Mouse (Mus musculus): Measurements from ENCODE around the gene Vps26c.
A peak's percentile ranks its signal among the peaks of the same experiment; 100 is the strongest.

Vps26c gene

GRCm38 (mm10) chr16:94526344-94527151, at the start of gene Vps26c:
Vps26c (minus strand) TSS chr16:94526830.
- peak; percentile 96 for DNase-seq (ENCODE audit: low spot score in 2 of 2)

DNA sequence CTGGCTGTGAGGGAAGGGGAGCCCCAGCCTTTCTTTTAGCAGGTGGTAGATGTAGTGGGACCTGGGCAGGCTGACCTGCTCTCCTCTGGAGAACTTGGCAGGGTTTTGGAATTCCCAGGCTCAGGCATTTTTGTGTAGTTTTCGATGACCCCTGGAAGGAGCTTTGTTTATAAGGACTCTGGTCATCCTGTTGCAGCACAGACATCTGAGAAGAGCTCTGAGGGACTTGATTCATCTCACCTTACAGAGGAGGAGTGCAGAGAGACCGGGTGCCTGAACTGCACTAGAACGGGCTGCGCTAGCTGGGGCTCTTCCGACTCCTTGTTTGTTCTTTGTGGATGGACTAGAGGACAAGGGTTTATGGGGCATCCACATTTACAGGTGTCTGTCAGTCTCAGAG, 49.1 kb upstream of the Vps26c start:
- DNase-seq (ENCODE audit: low spot score in 2 of 2), result no peak

- DNase-seq (ENCODE audit: low spot score in 2 of 2), result no peak
Measured at GRCm38 (mm10) chr16:94574718-94575094, 48.1 kb upstream of the Vps26c start.

- no peak for DNase-seq (ENCODE audit: low spot score in 2 of 2)
Measured at GRCm38 (mm10) chr16:94574025-94574717, 47.5 kb upstream of the Vps26c start.

DNA sequence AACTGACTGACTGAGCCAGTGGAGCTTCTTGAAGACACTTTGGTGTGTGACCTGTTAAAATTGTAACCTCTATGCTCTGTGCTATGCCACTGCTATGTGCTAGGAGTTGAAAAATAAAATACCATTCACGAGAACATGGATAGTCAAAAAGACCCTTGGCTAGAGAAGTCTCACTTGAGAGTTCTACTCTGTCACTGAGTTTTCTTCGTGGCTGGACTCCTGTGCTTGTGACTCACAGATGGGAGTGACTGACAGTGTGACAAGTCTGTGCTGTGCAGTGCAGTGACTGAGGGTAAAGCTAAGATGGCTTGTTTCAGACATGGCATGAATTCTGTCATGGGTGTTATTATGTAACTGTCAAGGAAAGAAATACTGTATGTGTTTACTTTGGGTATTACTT, 45.8 kb upstream of the Vps26c start:
- no peak for DNase-seq (ENCODE audit: low spot score in 2 of 2)

GRCm38 (mm10) chr16:94571111-94571993, 44.7 kb upstream of the Vps26c start:
- DNase-seq (ENCODE audit: low spot score in 2 of 2), result no peak

DNA sequence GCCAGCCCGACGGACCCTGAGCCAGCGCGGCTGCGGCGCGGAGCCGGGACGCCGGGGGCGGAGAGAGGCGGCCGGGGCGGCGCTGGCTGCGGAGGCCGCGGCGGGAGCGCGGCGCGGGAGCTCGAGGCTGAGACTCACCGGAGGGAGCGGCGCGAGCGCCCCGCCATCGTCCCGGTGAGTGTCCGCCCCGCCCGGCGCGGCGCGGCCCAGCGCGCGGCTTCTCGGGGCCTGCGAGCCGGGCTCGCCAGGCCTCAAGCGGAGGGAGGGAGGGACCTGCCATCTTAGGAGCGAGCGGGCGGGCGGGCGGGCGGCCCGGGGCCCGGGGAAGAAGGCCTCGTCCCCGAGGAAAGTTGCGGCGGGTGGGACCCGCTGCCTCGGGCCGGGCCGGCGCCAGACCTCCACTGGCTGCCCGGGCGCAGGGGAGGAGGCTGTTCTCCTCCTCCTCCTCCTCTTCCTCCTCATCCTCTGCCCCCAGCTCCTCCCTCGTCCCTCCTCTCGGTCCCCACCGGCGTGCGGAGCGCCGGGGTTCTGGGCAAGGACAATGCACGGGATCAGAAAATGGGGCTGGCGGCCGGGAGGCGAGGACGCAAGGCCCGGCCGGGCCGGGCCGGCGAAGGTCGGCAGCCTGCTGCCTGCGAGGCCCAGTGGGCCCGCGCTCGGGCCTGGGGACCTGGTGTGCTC, 43.9 kb upstream of the Vps26c start:
- DNase-seq (ENCODE audit: low spot score in 2 of 2), result peak; percentile 63 to 65

DNA sequence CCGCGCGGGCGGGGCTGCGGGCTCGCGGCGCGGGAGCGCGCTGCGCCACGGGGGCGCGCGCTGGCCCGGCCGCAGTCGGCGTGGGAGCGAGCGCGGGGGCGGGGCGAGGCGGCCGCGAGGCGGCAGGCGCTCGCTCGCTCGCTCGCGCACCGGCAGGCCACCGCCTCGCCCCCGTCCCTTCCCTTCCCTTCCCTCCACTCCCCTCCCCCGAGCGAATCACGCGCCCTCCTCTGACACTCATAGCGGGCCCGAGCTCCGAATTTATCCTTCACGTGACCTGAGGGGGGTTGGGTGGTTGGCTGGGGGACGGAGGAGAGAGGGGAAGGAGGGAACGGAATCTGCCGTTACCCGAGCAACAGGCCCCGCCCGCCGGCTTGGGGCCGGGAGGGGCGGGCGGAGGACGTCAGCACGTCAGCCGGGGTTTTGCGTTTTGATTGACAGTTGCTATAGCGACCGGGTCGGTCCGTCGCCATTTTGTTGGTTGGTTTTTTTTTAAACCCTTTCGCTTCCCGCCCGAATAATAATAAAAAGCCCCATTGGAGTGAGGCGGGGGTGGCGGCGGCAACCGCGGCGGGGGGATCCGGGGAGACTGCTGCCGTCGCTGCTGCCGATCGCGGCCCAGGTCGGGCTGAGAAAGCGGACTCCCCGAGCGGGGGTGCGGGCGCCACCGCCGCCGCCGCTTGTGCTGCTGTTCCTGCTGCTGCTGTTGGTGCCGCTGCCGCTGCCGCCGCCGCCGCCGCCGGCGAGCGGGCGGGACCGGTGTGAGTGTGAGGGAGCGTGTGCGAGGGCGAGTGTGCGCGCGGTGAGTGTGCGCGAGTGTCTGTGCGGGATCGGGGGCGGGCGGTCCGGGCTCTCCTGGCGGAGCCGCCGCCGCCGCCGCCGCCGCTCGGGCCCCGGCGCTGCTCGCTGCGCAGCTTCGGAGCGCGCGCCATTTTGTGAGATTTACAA, 42.9 kb upstream of the Vps26c start, which contains the start of gene Dyrk1a:
Gene Dyrk1a (plus strand): TSS at position 782 of the 948 bp plus-strand sequence.
- peak; percentile 99 for DNase-seq (ENCODE audit: low spot score in 2 of 2)

DNA sequence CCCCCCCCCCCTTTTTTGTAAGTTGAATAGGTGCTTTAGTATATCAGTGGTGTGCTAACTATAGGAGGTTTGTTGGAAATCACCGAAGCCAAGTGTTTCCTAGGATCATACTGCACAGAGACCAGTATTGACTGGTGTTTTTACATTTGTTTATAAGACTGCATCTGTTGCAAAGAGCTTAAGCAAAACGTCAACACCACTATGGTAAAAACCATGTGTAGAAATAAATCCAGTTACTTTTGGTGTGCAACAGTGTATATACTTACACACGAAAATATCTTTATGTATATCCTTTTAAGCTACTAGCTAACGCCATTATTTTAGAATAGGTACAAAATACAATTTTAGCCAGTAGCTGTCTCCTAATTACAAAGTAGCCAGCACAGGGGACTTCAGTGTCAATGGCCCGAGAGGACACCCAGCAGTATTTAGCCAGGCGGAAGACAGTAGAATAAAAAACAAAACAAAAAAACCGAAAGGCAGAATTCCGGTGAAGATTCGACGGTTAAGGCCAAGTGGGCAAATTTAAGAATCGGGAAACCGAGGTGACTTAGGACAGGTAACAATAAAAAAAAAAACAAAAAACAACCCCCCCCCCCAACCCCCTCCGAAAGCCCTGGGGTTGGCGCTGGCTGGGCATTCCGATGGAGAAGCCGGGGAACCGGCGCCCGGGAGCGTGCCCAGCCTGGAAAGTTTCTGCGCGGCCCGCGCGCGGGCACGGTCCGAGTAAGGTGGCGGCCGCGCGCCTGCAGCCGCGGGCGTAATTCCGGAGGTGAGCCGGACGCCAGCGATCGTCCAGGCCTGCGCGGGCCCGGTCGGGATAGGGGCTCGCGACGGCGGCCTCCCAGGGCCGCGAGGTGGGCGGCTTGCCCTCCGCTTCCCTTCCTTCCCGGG, 42.0 kb upstream of the Vps26c start:
- DNase-seq (ENCODE audit: low spot score in 2 of 2), result no peak

DNA sequence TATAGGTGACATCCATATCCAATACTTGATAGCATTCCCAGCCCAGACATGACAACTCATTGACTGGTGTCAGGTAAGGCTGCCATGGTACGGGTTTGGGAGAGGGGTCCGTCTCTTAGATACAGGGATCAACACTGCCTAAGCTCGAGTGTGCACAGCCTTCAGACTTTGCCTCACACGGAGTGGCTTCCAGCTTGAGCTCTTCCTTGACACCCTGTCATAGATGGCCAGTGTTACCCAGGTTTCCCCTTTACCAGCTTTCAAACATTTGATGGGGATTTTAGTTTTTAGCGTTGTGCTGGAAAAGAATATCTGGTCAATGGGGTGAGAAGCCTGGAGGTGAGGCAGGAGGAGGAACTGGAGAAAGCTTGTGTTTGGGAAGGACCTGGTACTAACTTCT, 41.1 kb upstream of the Vps26c start:
- DNase-seq (ENCODE audit: low spot score in 2 of 2), result no peak

GRCm38 (mm10) chr16:94566834-94567585, 40.4 kb upstream of the Vps26c start:
- DNase-seq (ENCODE audit: low spot score in 2 of 2), result no peak

GRCm38 (mm10) chr16:94566124-94566523, 39.5 kb upstream of the Vps26c start:
- no peak for DNase-seq (ENCODE audit: low spot score in 2 of 2)

DNA sequence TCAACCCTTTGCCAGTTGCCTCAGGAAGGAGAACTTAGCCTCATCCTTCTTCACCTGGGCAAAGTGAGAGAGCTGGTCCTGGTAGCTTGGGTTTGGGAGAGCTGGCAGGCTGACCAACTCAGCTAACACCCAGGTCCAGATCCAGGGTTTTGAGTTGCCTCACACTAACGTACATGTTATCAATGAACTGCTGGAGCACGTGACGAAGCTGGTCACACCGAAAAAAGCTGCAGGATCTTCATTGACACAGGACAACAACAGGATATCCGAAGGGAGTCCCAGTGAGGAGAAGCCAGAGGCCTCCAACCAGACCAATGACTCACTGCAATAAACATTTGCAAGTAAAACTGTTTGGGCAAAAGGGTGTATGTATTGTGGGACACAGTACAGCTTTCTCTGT, 34.0 kb upstream of the Vps26c start:
- DNase-seq (ENCODE audit: low spot score in 2 of 2), result no peak

GRCm38 (mm10) chr16:94559782-94560181, 33.2 kb upstream of the Vps26c start:
- no peak for DNase-seq (ENCODE audit: low spot score in 2 of 2)

- DNase-seq (ENCODE audit: low spot score in 2 of 2), result no peak
Measured at GRCm38 (mm10) chr16:94559282-94559681, 32.7 kb upstream of the Vps26c start.

DNA sequence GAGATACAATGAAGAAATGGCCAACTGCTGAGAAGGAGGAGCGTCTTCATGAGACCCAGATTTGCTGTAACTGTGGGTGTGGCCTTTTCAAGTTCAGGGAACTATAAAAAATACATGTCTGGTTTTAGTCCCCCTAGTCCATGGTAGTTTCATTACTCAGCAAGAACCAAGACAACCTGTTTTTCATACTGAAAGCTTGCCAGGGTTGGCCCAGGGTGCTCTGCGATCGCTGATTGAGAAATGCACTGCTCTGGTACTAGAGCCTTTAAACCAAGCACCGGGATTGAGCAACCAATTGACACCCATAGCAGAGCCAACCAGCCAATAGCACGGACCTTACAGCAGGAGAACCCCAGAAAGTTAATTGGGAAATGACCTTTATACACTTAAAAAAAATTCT, 29.6 kb upstream of the Vps26c start:
- DNase-seq (ENCODE audit: low spot score in 2 of 2), result no peak

- DNase-seq (ENCODE audit: low spot score in 2 of 2), result no peak
Measured at GRCm38 (mm10) chr16:94555346-94555745, 28.7 kb upstream of the Vps26c start.

- no peak for DNase-seq (ENCODE audit: low spot score in 2 of 2)
Measured at GRCm38 (mm10) chr16:94551934-94552333, 25.3 kb upstream of the Vps26c start.

DNA sequence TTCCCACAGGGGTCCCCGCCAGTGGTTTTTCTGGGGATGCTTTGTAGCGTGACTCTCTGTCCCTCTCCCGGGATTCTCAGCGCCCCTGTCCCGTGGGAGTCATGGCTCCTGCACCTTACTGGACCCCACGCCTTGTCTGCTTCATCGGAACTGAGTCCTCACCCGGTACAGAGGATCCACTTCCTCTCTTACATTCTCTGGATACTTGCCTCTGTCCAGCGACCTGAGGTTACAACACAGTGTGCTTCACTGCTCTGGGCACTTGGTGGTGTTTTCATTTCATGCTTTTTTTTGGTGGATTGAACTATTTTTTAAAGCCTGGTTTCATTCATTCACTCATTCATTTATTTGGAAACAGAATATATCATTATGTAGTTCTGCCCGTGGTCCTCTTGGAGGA, 23.2 kb upstream of the Vps26c start:
- DNase-seq (ENCODE audit: low spot score in 2 of 2), result no peak
